Mouse (Mus musculus): ENCODE results near the gene Erg28. TPM values are rescaled to one million over a fixed set of nuclear protein-coding genes. Genes with fewer than 3 reads are reported as not detected.

The Erg28 gene
- 106 and 150 TPM in 2 replicates for polyA plus RNA-seq (2011; ENCODE audit: insufficient read length, low read depth, missing spikeins)

DNA sequence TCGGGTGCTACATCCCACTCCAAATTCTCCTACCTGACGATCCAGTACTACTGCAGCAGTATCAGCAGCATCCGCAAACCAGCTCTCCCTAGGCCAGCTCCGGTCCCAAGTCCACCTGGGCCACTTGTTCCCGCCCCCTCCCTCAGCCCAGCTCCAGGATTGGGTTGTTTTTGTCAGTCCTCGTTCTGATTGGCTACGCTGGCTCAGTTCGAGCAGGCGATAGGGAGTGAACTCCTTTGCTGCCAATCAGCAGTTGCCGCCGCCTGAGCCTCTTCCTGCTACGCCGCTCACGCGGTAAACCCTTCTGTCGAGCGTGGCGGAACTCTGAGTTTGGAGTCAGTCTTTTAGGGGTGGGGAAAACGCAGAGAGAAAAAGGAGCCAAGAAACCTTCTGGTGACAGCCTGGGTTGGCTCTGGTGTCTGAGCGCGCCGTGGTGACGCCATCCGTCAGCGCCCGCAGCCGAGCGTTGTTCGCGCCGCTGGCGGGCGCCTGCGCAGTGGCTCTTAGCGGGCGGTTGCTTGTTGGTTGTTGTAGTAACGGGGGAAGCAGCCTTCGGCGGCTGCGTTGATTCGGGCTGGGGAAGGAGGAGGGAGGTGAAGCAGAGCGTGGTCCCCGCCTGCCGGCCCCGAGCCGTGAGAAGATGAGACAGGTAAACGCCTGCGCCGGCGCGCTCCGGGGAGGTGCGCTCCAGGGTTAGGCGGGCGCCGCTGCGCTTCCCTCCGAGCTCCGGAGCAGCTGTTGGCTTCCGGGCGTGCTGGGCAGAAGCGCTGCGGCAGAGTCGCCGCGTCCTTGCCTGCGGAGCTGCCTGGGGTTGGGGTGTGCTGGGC lies at the start of gene Erg28, which contains the start of gene Ttll5:
Erg28 (minus strand) TSS at position 113 of the 827 bp plus-strand sequence.
Ttll5 (plus strand) TSS at position 222 of the 827 bp plus-strand sequence.
- Histone ChIP-seq H3K4me3 (ENCODE audit: insufficient read depth, low read length) (peak within 1 kb of the TSS; percentile 77), H3K4me1 (ENCODE audit: control insufficient read depth, insufficient read depth, low read length) (peaks cover 3% of the 10 kb centered on the region; the same call in 1 of the 2 replicates), H3K27ac (ENCODE audit: insufficient read depth, low read length) (peak within 1 kb of the TSS; percentile 94)
- peak; percentile 89 for TF ChIP-seq POLR2A (IDR thresholded peaks at IDR 0.05; ENCODE audit: low read depth, low read length)
- no peak for TF ChIP-seq CTCF (IDR thresholded peaks at IDR 0.05; ENCODE audit: borderline replicate concordance, insufficient read depth, low read length)

DNA sequence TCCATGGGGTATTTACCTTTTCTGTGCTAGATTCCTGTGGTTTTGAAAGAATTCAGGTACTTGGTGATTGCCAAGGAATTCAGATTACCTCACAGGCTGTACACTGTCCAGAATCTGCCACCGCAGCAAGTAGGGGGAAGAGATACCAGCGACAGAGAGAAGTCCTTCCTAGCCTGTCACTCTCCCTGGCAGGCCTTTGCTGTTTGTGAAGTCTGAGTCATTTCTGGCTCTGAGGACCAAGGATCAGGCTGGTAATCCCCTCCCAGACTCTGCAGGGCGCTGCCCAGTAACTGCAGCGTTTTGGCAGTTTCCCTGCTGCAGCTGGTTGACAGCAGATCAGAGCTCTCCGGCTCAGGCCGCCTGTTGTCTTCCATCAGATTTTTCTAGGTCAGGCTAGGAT lies 45.1 kb upstream of the Erg28 start:
- TF ChIP-seq POLR2A (IDR thresholded peaks at IDR 0.05; ENCODE audit: low read depth, low read length) = no peak
- no peak for TF ChIP-seq CTCF (IDR thresholded peaks at IDR 0.05; ENCODE audit: borderline replicate concordance, insufficient read depth, low read length)
- no peak overlapping the region for H3K4me3 ChIP-seq (ENCODE audit: insufficient read depth, low read length)
- H3K4me1 ChIP-seq (ENCODE audit: control insufficient read depth, insufficient read depth, low read length) = peaks cover 5% of the 10 kb centered on the region; the same call in 1 of the 2 replicates
- peak overlapping the region; percentile 37; the same call in 1 of the 2 replicates for H3K27ac ChIP-seq (ENCODE audit: insufficient read depth, low read length)

DNA sequence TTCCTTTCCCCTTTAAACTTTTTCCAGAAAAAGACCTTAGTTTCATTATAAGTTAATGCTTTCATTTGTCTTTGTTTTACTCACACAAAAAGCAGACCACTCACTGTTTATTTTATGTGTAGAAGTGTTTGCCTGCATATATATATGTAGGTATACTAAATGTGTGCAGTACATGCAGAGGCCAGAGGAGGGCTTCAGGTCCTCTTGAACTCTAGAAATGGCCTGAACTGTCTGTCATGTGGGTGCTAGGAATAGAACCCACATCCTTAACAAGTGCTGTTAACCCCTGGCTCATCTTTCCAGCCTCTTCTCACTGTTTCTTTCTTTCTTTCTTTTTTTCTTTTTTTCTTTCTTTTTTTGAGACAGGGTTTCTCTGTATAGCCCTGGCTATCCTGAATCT lies 42.8 kb upstream of the Erg28 start:
- peaks cover 9% of the 10 kb centered on the region; the same call in 1 of the 2 replicates for H3K4me1 ChIP-seq (ENCODE audit: control insufficient read depth, insufficient read depth, low read length)
- no peak for TF ChIP-seq CTCF (IDR thresholded peaks at IDR 0.05; ENCODE audit: borderline replicate concordance, insufficient read depth, low read length)
- no peak for TF ChIP-seq POLR2A (IDR thresholded peaks at IDR 0.05; ENCODE audit: low read depth, low read length)
- H3K27ac ChIP-seq (ENCODE audit: insufficient read depth, low read length) = no peak overlapping the region
- H3K4me3 ChIP-seq (ENCODE audit: insufficient read depth, low read length) = no peak overlapping the region

DNA sequence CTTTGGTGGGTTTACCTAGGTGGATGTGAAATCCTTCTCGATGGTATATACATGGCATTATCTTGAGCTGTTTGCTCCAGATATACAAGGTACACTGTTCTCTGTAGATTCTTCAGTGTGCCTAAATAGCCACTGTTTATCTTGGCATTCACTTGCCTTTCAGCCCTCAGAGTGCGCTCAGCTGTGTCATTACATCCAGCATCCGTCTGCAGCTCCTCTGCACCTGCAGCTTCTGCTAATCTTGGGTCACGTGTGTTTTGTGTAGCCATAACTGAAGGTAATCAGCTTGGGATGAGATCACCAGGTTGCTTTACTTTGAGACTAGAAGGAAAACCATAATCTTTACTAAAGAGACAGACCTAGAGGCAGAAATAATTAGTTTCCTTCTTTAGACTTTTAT lies 42.3 kb upstream of the Erg28 start:
- no peak for TF ChIP-seq CTCF (IDR thresholded peaks at IDR 0.05; ENCODE audit: borderline replicate concordance, insufficient read depth, low read length)
- no peak for TF ChIP-seq POLR2A (IDR thresholded peaks at IDR 0.05; ENCODE audit: low read depth, low read length)
- Histone ChIP-seq H3K4me3 (ENCODE audit: insufficient read depth, low read length) (no peak overlapping the region), H3K27ac (ENCODE audit: insufficient read depth, low read length) (no peak overlapping the region), H3K4me1 (ENCODE audit: control insufficient read depth, insufficient read depth, low read length) (peaks cover 9% of the 10 kb centered on the region; the same call in 1 of the 2 replicates)

DNA sequence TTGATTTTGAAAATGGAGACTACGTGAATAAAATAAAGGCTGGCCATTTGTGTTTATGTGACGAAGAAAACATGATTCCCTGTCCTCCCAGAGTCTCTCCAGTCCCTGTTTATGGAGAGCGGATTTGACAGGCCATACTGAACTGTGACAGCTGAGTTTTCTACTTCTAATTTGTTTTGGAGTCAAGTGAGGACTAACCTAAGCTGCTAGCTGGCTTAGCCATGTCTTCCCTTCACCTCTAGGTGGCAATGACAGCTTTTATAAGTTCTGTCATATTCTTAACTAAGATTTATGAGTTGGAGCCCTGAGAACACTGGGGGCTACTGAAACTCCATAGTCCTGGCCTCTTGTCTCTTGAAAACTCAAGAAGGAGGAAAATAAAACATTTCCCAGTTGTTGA lies 41.2 kb upstream of the Erg28 start:
- H3K4me3 ChIP-seq (ENCODE audit: insufficient read depth, low read length) = no peak overlapping the region
- H3K27ac ChIP-seq (ENCODE audit: insufficient read depth, low read length) = no peak overlapping the region
- TF ChIP-seq POLR2A (IDR thresholded peaks at IDR 0.05; ENCODE audit: low read depth, low read length) (no peak), CTCF (IDR thresholded peaks at IDR 0.05; ENCODE audit: borderline replicate concordance, insufficient read depth, low read length) (no peak)
- peaks cover 9% of the 10 kb centered on the region; the same call in 1 of the 2 replicates for H3K4me1 ChIP-seq (ENCODE audit: control insufficient read depth, insufficient read depth, low read length)

DNA sequence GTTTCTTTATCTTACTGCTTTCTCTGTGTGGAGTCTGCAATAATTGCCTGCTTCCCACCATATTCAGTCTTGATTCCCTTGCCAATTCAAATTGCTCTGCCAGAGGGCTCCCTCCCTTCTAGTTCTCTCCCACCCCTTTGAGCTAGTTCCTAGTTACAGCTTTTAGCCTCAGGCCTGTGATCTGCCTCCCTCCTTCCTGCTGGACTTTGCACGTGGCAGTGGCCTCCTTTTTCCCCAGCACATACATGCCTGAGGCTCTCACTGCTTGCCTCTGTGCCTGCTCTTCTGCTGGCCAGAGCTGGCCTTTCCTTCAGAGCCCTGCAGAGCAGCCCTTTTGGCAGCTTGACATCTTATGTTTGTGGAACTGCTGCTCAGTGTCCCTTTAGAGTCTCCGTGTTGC lies 38.2 kb upstream of the Erg28 start:
- H3K27ac ChIP-seq (ENCODE audit: insufficient read depth, low read length) = peak overlapping the region; percentile 4; the same call in 1 of the 2 replicates
- peaks cover 9% of the 10 kb centered on the region for H3K4me1 ChIP-seq (ENCODE audit: control insufficient read depth, insufficient read depth, low read length)
- TF ChIP-seq CTCF (IDR thresholded peaks at IDR 0.05; ENCODE audit: borderline replicate concordance, insufficient read depth, low read length) = no peak
- H3K4me3 ChIP-seq (ENCODE audit: insufficient read depth, low read length) = no peak overlapping the region

DNA sequence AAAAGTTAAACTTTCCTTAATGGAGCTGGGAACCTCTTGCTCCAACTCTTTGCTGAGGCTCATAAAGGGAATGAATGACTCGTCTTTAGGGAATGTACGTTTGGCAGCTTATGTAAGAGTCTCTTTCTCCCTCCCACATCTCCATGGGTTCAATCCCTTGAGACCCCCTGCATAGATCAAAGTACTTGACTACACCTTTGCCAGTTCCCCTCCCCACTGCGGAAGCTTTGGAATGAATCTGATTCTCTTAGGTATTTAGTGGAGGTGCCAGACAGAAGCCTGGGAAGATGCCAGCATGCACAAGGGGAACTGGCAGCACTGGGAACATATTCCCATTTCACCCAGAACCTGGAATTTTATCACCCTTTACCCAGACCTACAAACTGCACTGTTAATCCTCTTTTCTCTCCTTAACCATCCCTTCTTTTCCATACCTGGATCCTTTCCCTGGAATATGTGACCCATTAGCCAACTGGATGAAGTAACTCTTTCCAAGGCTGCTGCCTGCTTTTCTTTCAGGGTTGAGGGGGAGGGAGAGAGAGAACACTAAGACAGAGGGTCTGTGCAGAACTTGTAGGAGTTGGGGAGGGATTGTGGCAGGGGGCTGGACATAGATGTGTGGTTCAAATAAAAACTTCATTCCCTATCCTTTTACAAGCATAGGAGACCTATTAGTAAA lies 35.3 kb upstream of the Erg28 start:
- TF ChIP-seq CTCF (IDR thresholded peaks at IDR 0.05; ENCODE audit: borderline replicate concordance, insufficient read depth, low read length) (no peak), POLR2A (IDR thresholded peaks at IDR 0.05; ENCODE audit: low read depth, low read length) (no peak)

DNA sequence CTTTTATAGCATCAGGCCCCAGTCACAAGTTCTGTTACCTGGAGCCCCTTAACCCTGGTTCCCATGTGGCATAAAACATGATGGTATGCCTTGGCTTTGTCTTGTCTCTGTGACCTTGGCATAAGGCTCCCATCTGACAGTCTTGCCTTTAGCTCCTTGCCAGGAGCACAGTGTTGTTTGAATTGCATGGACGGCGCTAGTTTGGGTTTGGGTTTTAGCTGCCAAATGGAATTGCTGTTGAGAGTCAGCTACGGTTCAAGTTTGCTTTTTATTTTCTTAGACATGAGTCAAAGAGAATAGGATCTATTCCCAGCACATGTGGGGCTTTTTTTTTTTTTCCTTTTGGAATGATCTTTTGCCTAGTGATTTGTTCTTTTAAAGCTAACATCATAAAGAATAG lies 34.8 kb upstream of the Erg28 start:
- TF ChIP-seq CTCF (IDR thresholded peaks at IDR 0.05; ENCODE audit: borderline replicate concordance, insufficient read depth, low read length) = no peak
- TF ChIP-seq POLR2A (IDR thresholded peaks at IDR 0.05; ENCODE audit: low read depth, low read length) = no peak
- H3K27ac ChIP-seq (ENCODE audit: insufficient read depth, low read length) = peak overlapping the region; percentile 67
- no peak overlapping the region for H3K4me3 ChIP-seq (ENCODE audit: insufficient read depth, low read length)
- H3K4me1 ChIP-seq (ENCODE audit: control insufficient read depth, insufficient read depth, low read length) = peaks cover 13% of the 10 kb centered on the region

More for the DNA sequence above, 35.3 kb upstream of the Erg28 start:
- Histone ChIP-seq H3K4me3 (ENCODE audit: insufficient read depth, low read length) (no peak overlapping the region), H3K4me1 (ENCODE audit: control insufficient read depth, insufficient read depth, low read length) (peaks cover 9% of the 10 kb centered on the region), H3K27ac (ENCODE audit: insufficient read depth, low read length) (peak overlapping the region; percentile 67)

DNA sequence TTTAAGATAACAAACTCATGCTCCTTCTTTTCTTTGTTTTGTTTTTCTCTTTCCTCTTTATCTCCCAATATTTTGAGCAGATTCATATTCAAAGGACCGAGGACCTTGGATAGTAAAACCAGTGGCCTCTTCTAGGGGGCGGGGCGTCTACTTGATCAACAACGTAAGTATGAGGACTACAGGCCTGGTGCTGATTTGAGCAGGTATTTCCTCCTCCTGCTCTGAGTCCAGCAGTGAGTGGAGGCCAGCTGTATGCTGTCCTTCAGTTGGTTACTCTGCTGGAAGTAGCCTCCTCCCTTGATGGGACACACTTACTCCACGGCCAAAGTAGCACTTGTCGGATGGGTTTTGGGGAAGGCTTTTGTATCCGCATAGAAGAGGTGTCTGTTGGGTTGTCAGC lies 33.0 kb upstream of the Erg28 start:
- Histone ChIP-seq H3K4me1 (ENCODE audit: control insufficient read depth, insufficient read depth, low read length) (peaks cover 8% of the 10 kb centered on the region), H3K27ac (ENCODE audit: insufficient read depth, low read length) (no peak overlapping the region), H3K4me3 (ENCODE audit: insufficient read depth, low read length) (no peak overlapping the region)
- TF ChIP-seq POLR2A (IDR thresholded peaks at IDR 0.05; ENCODE audit: low read depth, low read length) (no peak), CTCF (IDR thresholded peaks at IDR 0.05; ENCODE audit: borderline replicate concordance, insufficient read depth, low read length) (no peak)

DNA sequence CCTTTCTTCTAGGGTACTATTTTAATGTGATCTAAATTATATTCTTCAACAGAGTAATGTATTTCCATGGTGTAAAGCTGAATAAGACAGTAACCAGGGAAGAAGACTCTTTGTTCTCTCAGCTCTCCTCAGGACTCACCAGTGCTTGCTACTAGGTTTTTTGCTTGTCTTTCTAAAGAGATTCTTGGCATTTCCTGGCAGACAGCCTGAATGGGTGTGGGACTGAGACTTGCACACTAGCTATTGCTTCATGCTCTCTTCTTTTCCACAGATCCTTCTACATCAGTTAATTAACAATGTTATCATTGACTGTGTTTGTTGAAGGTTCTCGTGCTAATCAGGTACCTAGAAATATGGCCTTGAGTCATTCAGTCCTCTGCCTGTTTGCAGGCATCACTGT lies 29.9 kb upstream of the Erg28 start:
- TF ChIP-seq POLR2A (IDR thresholded peaks at IDR 0.05; ENCODE audit: low read depth, low read length) (no peak), CTCF (IDR thresholded peaks at IDR 0.05; ENCODE audit: borderline replicate concordance, insufficient read depth, low read length) (no peak)
- Histone ChIP-seq H3K27ac (ENCODE audit: insufficient read depth, low read length) (no peak overlapping the region), H3K4me3 (ENCODE audit: insufficient read depth, low read length) (no peak overlapping the region), H3K4me1 (ENCODE audit: control insufficient read depth, insufficient read depth, low read length) (peaks cover 6% of the 10 kb centered on the region)

Measured in embryonic fibroblast, embryonic 13.5 days (primary cell).